Mouse (Mus musculus): Measurements from ENCODE around the gene Ankar. TPM values are rescaled to one million over a fixed set of nuclear protein-coding genes. Genes with fewer than 3 reads are reported as not detected.
A peak's percentile ranks its signal among the peaks of the same experiment; 100 is the strongest.

The Ankar gene
- total and polyA plus RNA-seq, 3 experiments: 0.05 TPM; not detected in 2

GRCm38 (mm10) chr1:72722646-72723045 is 22.3 kb upstream of the Ankar start:
- no peak for ATAC-seq (ENCODE audit: extremely low read depth, insufficient number of reproducible peaks, low FRiP score, poor library complexity, severe bottlenecking)
- Histone ChIP-seq H3K4me3 (ENCODE audit: low read depth, low read length) (no peak overlapping the region), H3K36me3 (replicated peaks) (peaks cover 28% of the 10 kb centered on the region), H3K9me3 (replicated peaks) (no peaks in the 10 kb centered on the region), H3K4me1 (ENCODE audit: insufficient read depth, low read depth, low read length) (peaks cover 11% of the 10 kb centered on the region), H3K27me3 (ENCODE audit: insufficient read depth, low read length) (0 out of 2 replicates have a peak, but pooled peaks cover 3% of the 10 kb centered on the region)
- no peak for DNase-seq (ENCODE audit: low spot score)
- TF ChIP-seq TAL1 (conservative IDR thresholded peaks at IDR 0.05; ENCODE audit: low read depth, low read length) (no peak), POLR2AphosphoS5 (IDR thresholded peaks at IDR 0.05; ENCODE audit: insufficient replicate concordance, low read depth, low read length) (no peak), CTCF (IDR thresholded peaks at IDR 0.05; ENCODE audit: low read depth, low read length) (no peak), GATA1 (IDR thresholded peaks at IDR 0.05; ENCODE audit: borderline replicate concordance, low read length) (no peak), GATA2 (IDR thresholded peaks at IDR 0.05; ENCODE audit: borderline replicate concordance, low read depth, low read length) (no peak)

- no peaks in the 10 kb centered on the region for H3K27me3 ChIP-seq (ENCODE audit: insufficient read depth, low read length)
- no peak overlapping the region for H3K4me3 ChIP-seq (ENCODE audit: low read depth, low read length)
Observed at GRCm38 (mm10) chr1:72720115-72720725, 19.8 kb upstream of the Ankar start.

GRCm38 (mm10) chr1:72718846-72719245 is 18.5 kb upstream of the Ankar start:
- peak; percentile 54 for ATAC-seq (ENCODE audit: extremely low read depth, insufficient number of reproducible peaks, low FRiP score, poor library complexity, severe bottlenecking)
- Histone ChIP-seq H3K9me3 (replicated peaks) (no peaks in the 10 kb centered on the region), H3K4me3 (ENCODE audit: low read depth, low read length) (no peak overlapping the region), H3K27me3 (ENCODE audit: insufficient read depth, low read length) (no peaks in the 10 kb centered on the region), H3K36me3 (replicated peaks) (peaks cover 57% of the 10 kb centered on the region), H3K4me1 (ENCODE audit: insufficient read depth, low read depth, low read length) (peaks cover 24% of the 10 kb centered on the region)
- TF ChIP-seq TAL1 (conservative IDR thresholded peaks at IDR 0.05; ENCODE audit: low read depth, low read length) (no peak), CTCF (IDR thresholded peaks at IDR 0.05; ENCODE audit: low read depth, low read length) (peak; percentile 92), GATA1 (IDR thresholded peaks at IDR 0.05; ENCODE audit: borderline replicate concordance, low read length) (no peak)
- peak; percentile 83 for DNase-seq (ENCODE audit: low spot score)

More at GRCm38 (mm10) chr1:72720115-72720725, 19.8 kb upstream of the Ankar start:
- ATAC-seq (ENCODE audit: extremely low read depth, insufficient number of reproducible peaks, low FRiP score, poor library complexity, severe bottlenecking) (no peak), DNase-seq (ENCODE audit: low spot score) (no peak)
- TF ChIP-seq GATA2 (IDR thresholded peaks at IDR 0.05; ENCODE audit: borderline replicate concordance, low read depth, low read length) (no peak), GATA1 (IDR thresholded peaks at IDR 0.05; ENCODE audit: borderline replicate concordance, low read length) (no peak), POLR2AphosphoS5 (IDR thresholded peaks at IDR 0.05; ENCODE audit: insufficient replicate concordance, low read depth, low read length) (no peak), CTCF (IDR thresholded peaks at IDR 0.05; ENCODE audit: low read depth, low read length) (no peak), TAL1 (conservative IDR thresholded peaks at IDR 0.05; ENCODE audit: low read depth, low read length) (no peak)
- peaks cover 44% of the 10 kb centered on the region for H3K36me3 ChIP-seq (replicated peaks)
- H3K9me3 ChIP-seq (replicated peaks): no peaks in the 10 kb centered on the region
- peaks cover 13% of the 10 kb centered on the region for H3K4me1 ChIP-seq (ENCODE audit: insufficient read depth, low read depth, low read length)

- Histone ChIP-seq H3K4me3 (ENCODE audit: low read depth, low read length) (no peak overlapping the region), H3K4me1 (ENCODE audit: insufficient read depth, low read depth, low read length) (peaks cover 33% of the 10 kb centered on the region), H3K27me3 (ENCODE audit: insufficient read depth, low read length) (no peaks in the 10 kb centered on the region), H3K36me3 (replicated peaks) (peaks cover 67% of the 10 kb centered on the region), H3K9me3 (replicated peaks) (no peaks in the 10 kb centered on the region)
- ATAC-seq (ENCODE audit: extremely low read depth, insufficient number of reproducible peaks, low FRiP score, poor library complexity, severe bottlenecking) (no peak), DNase-seq (ENCODE audit: low spot score) (no peak)
- TF ChIP-seq GATA1 (IDR thresholded peaks at IDR 0.05; ENCODE audit: borderline replicate concordance, low read length): no peak
- no peak for TF ChIP-seq CTCF (IDR thresholded peaks at IDR 0.05; ENCODE audit: low read depth, low read length)
- no peak for TF ChIP-seq GATA2 (IDR thresholded peaks at IDR 0.05; ENCODE audit: borderline replicate concordance, low read depth, low read length)
- TF ChIP-seq POLR2AphosphoS5 (IDR thresholded peaks at IDR 0.05; ENCODE audit: insufficient replicate concordance, low read depth, low read length): peak; percentile 52; the same call in 1 of the 2 replicates
- TF ChIP-seq TAL1 (conservative IDR thresholded peaks at IDR 0.05; ENCODE audit: low read depth, low read length): no peak
Observed at GRCm38 (mm10) chr1:72717540-72717939, 17.2 kb upstream of the Ankar start.

GRCm38 (mm10) chr1:72716926-72717325 is 16.5 kb upstream of the Ankar start:
- peaks cover 34% of the 10 kb centered on the region for H3K4me1 ChIP-seq (ENCODE audit: insufficient read depth, low read depth, low read length)
- H3K4me3 ChIP-seq (ENCODE audit: low read depth, low read length): no peak overlapping the region
- H3K36me3 ChIP-seq (replicated peaks): peaks cover 71% of the 10 kb centered on the region
- no peaks in the 10 kb centered on the region for H3K9me3 ChIP-seq (replicated peaks)
- peak; percentile 44 for DNase-seq (ENCODE audit: low spot score)
- H3K27me3 ChIP-seq (ENCODE audit: insufficient read depth, low read length): no peaks in the 10 kb centered on the region
- ATAC-seq (ENCODE audit: extremely low read depth, insufficient number of reproducible peaks, low FRiP score, poor library complexity, severe bottlenecking): peak; percentile 30; the same call in 1 of the 2 replicates
- TF ChIP-seq CTCF (IDR thresholded peaks at IDR 0.05; ENCODE audit: low read depth, low read length): peak; percentile 98
- no peak for TF ChIP-seq POLR2AphosphoS5 (IDR thresholded peaks at IDR 0.05; ENCODE audit: insufficient replicate concordance, low read depth, low read length)
- TF ChIP-seq GATA1 (IDR thresholded peaks at IDR 0.05; ENCODE audit: borderline replicate concordance, low read length): no peak
- no peak for TF ChIP-seq TAL1 (conservative IDR thresholded peaks at IDR 0.05; ENCODE audit: low read depth, low read length)
- no peak for TF ChIP-seq GATA2 (IDR thresholded peaks at IDR 0.05; ENCODE audit: borderline replicate concordance, low read depth, low read length)

GRCm38 (mm10) chr1:72716421-72716820 is 16.0 kb upstream of the Ankar start:
- TF ChIP-seq POLR2AphosphoS5 (IDR thresholded peaks at IDR 0.05; ENCODE audit: insufficient replicate concordance, low read depth, low read length) (peak; percentile 85), CTCF (IDR thresholded peaks at IDR 0.05; ENCODE audit: low read depth, low read length) (no peak)
- DNase-seq (ENCODE audit: low spot score) (no peak), ATAC-seq (ENCODE audit: extremely low read depth, insufficient number of reproducible peaks, low FRiP score, poor library complexity, severe bottlenecking) (no peak)
- H3K4me3 ChIP-seq (ENCODE audit: low read depth, low read length): no peak overlapping the region
- H3K36me3 ChIP-seq (replicated peaks): peaks cover 74% of the 10 kb centered on the region
- no peaks in the 10 kb centered on the region for H3K9me3 ChIP-seq (replicated peaks)
- peaks cover 34% of the 10 kb centered on the region for H3K4me1 ChIP-seq (ENCODE audit: insufficient read depth, low read depth, low read length)
- H3K27me3 ChIP-seq (ENCODE audit: insufficient read depth, low read length): no peaks in the 10 kb centered on the region

Measured in G1E (cell line).